Mouse (Mus musculus) olfactory bulb, adult 2 months (tissue): ENCODE data around the gene Armh1. TPM values are rescaled to one million over a fixed set of nuclear protein-coding genes. Genes with fewer than 3 reads are reported as not detected.

Source experiments
- H3K27ac ChIP-seq: fragments of 200-500 bp; 2 replicates; pipeline ENCODE4 v1.5.1; 2012; ENCODE audit warnings: low read depth, low read length; ENCODE audit not compliant: insufficient read depth
- H3K4me1 ChIP-seq: fragments of 200-500 bp; 2 replicates; pipeline ENCODE4 v1.6.1; 2012; ENCODE audit warnings: low read length; ENCODE audit not compliant: control insufficient read depth, insufficient read depth
- H3K4me3 ChIP-seq: fragments of 200-500 bp; 2 replicates; pipeline ENCODE4 v1.5.1; 2012; ENCODE audit warnings: mild to moderate bottlenecking, low read depth, low read length, moderate library complexity; ENCODE audit not compliant: insufficient read depth
- CTCF ChIP-seq: fragments of 200-500 bp; IDR thresholded peaks from 2 replicates; pipeline ENCODE4 v1.5.1; 2012; ENCODE audit warnings: low read depth, mild to moderate bottlenecking, low read length, moderate library complexity; ENCODE audit not compliant: insufficient read depth
- POLR2A ChIP-seq: fragments of 200-500 bp; IDR thresholded peaks from 2 replicates; pipeline ENCODE4 v1.6.1; 2012; ENCODE audit warnings: mild to moderate bottlenecking, low read depth, low read length, moderate library complexity; ENCODE audit not compliant: insufficient read depth
- WGBS: fragments of 180-500 bp; shearing (Covaris S2); methylation state at CpG from one replicate; pipeline ENCODE4 v1.1.7; 2018; 5-methylcytosine and 5-hydroxymethylcytosine counted together
- polyA plus RNA-seq: library from polyadenylated mRNA; stranded (reverse); fragments of >200 nt; gene quantifications from 2 replicates; pipeline ENCODE4 v1.2.4, GENCODE M21; 2012; ENCODE audit warnings: low replicate concordance; ENCODE audit not compliant: missing spikeins, insufficient read depth, insufficient read length

The Armh1 gene
- polyA plus RNA-seq, 1 experiment, result not detected

- Histone ChIP-seq H3K4me3 (no peak overlapping the region), H3K4me1 (peaks cover 9% of the 10 kb centered on the region; the same call in 1 of the 2 replicates), H3K27ac (no peak overlapping the region)
- no peak for TF ChIP-seq POLR2A
- TF ChIP-seq CTCF, result no peak
- WGBS, result 56% methylated on average over 22 of the region's 22 CpGs
Measured at GRCm38 (mm10) chr4:117283271-117284191, 31.6 kb upstream of the Armh1 start.

GRCm38 (mm10) chr4:117281090-117281845 is 29.3 kb upstream of the Armh1 start:
- 83% methylated on average over 19 of the region's 19 CpGs for WGBS
- Histone ChIP-seq H3K4me3 (no peak overlapping the region), H3K4me1 (peaks cover 9% of the 10 kb centered on the region; the same call in 1 of the 2 replicates), H3K27ac (no peak overlapping the region)
- no peak for TF ChIP-seq POLR2A
- TF ChIP-seq CTCF, result no peak

- no peak overlapping the region for H3K27ac ChIP-seq
- WGBS, result 76% methylated on average over 8 of the region's 8 CpGs
- H3K4me1 ChIP-seq, result peaks cover 9% of the 10 kb centered on the region; the same call in 1 of the 2 replicates
- no peak for TF ChIP-seq CTCF
- TF ChIP-seq POLR2A, result no peak
- H3K4me3 ChIP-seq, result no peak overlapping the region
Measured at GRCm38 (mm10) chr4:117280397-117280930, 28.5 kb upstream of the Armh1 start.

- 94% methylated on average over 2 of the region's 2 CpGs for WGBS
- Histone ChIP-seq H3K27ac (no peak overlapping the region), H3K4me3 (no peak overlapping the region), H3K4me1 (peaks cover 8% of the 10 kb centered on the region; the same call in 1 of the 2 replicates)
- no peak for TF ChIP-seq CTCF
- TF ChIP-seq POLR2A, result no peak
Measured at GRCm38 (mm10) chr4:117279253-117279642, 27.3 kb upstream of the Armh1 start.

GRCm38 (mm10) chr4:117278381-117279252 is 26.7 kb upstream of the Armh1 start:
- TF ChIP-seq POLR2A, result no peak
- TF ChIP-seq CTCF, result no peak
- Histone ChIP-seq H3K4me1 (peaks cover 6% of the 10 kb centered on the region; the same call in 1 of the 2 replicates), H3K4me3 (no peak overlapping the region), H3K27ac (no peak overlapping the region)
- 72% methylated on average over 10 of the region's 10 CpGs for WGBS

GRCm38 (mm10) chr4:117277687-117278086 is 25.8 kb upstream of the Armh1 start:
- H3K27ac ChIP-seq, result no peak overlapping the region
- H3K4me1 ChIP-seq, result peaks cover 4% of the 10 kb centered on the region; the same call in 1 of the 2 replicates
- H3K4me3 ChIP-seq, result no peak overlapping the region
- TF ChIP-seq CTCF (no peak), POLR2A (no peak)
- WGBS, result 91% methylated on average over 7 of the region's 7 CpGs

- TF ChIP-seq CTCF, result no peak
- TF ChIP-seq POLR2A, result no peak
- 87% methylated on average over 13 of the region's 13 CpGs for WGBS
- Histone ChIP-seq H3K27ac (no peak overlapping the region), H3K4me1 (peaks cover 8% of the 10 kb centered on the region; the same call in 1 of the 2 replicates), H3K4me3 (no peak overlapping the region)
Measured at GRCm38 (mm10) chr4:117277021-117277420, 25.1 kb upstream of the Armh1 start.

- H3K27ac ChIP-seq, result no peak overlapping the region
- WGBS, result 97% methylated on average over 17 of the region's 17 CpGs
- H3K4me1 ChIP-seq, result peaks cover 8% of the 10 kb centered on the region; the same call in 1 of the 2 replicates
- H3K4me3 ChIP-seq, result no peak overlapping the region
- TF ChIP-seq CTCF (no peak), POLR2A (no peak)
Measured at GRCm38 (mm10) chr4:117276281-117276711, 24.4 kb upstream of the Armh1 start.
